Mouse (Mus musculus) CD4-positive, CD25-positive, alpha-beta regulatory T cell, adult 2 months (primary cell): ENCODE measurements at regions not wholly inside any gene's neighbourhood (a gene's known extent, or its start where the extent isn't known, plus 50 kb on each side); places are given as distances from the start of the nearest gene placed in this dataset.
A peak's percentile ranks its signal among the peaks of the same experiment; 100 is the strongest.

Experiments used
- DNase-seq: peaks from one replicate; pipeline ENCODE4 v3.0.0-alpha.2; 2012; ENCODE audit warnings: low read depth, low spot score

DNA sequence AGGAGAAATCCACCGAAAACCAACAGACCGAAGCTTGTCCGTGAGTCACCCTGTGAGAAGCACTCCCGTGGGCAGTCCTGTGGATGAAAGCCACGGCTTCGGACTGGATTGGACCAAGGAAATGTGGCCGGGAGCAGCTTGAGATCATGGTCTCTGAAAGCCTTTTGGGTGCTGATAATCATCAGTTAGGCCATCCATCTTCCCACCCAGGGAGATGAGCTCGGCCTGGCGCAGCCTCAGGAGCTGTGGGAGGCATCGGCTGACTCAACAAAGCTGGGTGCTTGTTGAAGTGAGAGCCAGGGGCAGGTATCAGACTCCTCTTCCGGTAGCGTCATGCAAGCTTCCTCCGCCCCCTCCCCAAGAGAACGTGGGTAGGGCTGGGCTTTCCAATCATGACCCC lies 582.2 kb upstream of the Gm19410 start:
- DNase-seq: no peak

DNA sequence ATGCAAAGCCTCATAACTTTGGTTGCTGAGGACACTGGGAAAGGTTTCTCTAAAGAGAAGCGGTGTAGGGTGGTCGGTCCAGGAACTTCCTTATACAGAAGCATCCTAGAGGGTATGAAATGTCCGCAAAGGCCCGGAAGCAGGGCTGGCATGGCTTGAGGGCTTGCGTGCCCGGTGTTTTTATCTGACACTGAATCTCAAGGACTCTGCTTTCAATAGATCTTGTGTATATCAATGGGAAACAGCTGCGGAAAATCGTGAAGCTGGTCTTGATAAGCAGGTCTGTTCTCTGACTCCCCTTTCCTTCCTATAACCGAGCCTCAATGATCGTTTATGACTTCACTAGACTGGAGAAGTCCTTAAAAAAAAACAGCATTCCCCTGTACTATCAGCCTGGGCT lies 580.4 kb upstream of the Gm19410 start:
- DNase-seq: no peak

DNA sequence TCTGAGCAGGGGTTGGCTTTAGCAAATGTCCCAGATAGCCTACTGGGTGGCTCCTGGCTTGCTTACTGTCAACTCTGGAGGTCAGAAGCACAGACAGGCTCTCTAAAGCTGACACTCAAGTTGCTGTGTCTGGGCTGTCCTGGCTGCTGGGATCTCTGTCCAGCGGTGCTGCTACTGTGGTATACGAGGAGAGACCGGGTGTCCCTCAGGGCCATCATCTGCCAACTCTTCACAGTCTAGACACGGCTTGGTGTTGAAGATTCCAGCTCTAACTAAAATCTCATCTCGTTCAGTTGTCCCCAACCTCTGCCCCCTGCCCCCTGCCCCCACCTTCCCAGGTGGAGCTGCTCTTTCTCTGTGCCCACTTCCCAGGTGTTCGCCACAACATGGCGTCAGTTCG lies 577.1 kb upstream of the Gm19410 start:
- no peak for DNase-seq

DNA sequence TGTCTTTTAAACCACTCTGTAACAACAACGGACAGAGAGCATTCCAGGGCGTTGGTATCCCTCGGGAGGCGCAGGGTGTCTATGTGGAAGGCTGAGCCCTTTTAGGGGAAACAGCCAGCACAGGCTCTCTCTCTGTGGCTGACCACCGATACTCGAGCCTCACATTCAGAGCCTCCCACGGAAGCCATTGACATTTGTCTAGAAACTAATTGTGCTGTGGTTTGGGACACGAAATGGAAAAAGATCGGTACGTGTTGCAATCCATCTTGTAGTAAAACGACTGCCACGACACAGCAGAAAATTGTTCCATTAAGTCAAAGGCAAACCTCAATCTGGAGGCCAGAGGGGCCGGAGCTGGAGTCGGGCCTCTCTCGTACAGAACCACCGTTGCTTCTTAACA lies 575.9 kb upstream of the Gm19410 start:
- no peak for DNase-seq

DNA sequence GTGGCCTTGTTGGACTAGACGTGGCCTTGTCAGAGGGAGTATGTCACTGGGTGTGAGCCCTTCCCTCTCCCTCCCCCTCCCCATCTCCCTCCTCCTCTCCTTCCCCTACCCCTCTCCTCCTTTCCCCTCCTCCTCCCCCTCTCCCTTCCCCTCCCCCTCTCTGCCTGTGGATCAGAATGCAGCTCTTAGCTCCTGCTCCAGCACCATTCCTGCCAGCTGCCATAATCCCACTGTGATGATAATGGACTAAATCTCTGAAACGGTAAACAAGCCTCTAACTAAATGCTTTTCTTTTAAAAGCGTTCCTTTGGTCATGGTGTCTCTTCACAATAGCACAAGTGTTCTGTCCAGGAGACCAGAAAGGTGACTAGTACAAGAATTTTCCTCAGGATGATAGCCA lies 573.1 kb upstream of the Gm19410 start:
- no peak for DNase-seq

DNA sequence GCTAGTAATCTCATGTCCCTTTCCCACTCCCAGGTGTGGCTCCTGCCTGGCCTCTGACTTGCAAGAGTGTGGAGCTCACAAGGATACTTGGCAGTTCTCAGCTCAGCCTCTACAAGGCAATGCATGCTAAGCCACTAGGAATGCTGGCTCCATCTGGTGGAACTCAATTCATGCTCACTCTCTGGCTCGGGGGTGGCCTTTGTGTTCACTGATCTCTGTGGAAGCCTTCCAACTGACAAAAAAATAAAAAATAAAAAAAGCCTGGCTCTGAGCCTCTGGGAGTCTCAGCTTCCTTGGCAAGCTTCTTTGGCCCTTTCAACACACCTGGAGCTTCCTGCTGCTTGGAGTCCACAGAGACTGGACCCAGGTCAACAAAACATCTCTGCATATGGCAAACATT lies 571.8 kb upstream of the Gm19410 start:
- DNase-seq: no peak

DNA sequence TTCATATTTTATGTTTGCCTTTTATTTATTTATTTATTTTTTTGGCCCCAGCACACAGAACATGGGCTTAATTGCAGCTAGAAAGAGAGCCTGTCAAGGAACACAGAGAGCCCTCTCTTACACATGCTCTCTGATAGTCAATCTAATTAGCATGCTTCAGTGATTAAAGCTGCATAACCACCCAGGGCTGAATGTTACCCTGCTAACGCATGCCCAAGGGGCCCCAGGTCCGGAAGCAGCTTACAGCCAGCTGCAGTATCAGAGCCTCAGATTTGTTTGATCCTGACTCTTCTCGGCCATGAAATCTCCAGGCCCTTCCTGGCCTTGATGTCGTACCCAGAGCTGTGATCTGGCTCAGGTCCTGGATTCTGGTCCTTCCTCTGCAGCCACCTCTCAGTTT lies 569.4 kb upstream of the Gm19410 start:
- DNase-seq: no peak

GRCm38 (mm10) chr8:35198766-35199165 lies 566.8 kb upstream of the Gm19410 start:
- DNase-seq: no peak

- peak; percentile 21 for DNase-seq
Measured at GRCm38 (mm10) chr8:35201416-35201815, 564.2 kb upstream of the Gm19410 start.

- no peak for DNase-seq
Measured at GRCm38 (mm10) chr8:35204971-35205370, 560.6 kb upstream of the Gm19410 start.

GRCm38 (mm10) chr8:35205536-35205935 lies 560.1 kb upstream of the Gm19410 start:
- peak; percentile 64 for DNase-seq

GRCm38 (mm10) chr8:35206271-35206670 lies 559.3 kb upstream of the Gm19410 start:
- DNase-seq: no peak

GRCm38 (mm10) chr8:35208357-35208756 lies 557.2 kb upstream of the Gm19410 start:
- DNase-seq: peak; percentile 71

DNA sequence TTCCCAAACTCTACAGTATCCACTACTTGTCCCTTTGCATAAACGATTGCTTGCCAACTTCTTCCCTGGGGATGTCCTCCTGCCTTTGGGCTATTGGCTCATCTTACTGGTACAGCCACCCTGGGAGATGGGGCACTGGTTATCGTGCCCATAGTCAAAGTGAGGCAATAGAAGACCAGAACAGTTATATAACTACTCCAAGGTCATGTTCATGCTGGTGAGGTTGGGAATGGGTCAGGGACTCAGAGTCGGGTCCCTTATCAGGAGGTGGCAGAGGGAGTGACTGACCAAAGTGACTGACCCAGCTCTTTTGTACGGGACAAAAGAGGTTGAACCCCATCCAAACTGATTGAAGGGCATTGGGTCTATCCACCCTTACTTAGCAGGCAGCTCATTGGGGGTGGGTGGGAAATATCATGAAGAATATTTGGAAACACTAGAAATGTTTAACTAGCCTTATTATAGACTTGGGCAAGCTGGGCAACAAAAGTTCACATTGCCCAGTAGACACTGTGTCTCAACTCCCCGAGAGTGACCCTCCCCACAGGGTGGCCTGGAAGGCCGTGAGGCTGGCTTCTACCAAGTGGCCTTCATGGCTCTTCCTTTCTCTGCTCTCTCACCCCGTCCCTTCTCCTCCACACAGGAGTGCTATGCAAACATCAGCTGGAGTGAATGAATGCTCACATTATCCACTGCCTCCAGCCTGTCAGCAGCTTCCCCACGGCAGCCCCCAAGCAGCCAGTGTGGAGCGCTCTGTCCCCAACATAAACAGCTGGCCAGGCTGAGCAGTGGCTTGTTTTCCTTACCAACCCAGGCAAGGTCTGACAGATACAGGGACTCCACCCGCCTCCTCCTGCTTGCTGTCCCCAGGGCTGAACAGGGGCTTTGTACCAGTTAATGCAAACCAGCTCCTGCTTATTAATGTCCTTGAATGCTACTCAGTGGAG lies 553.8 kb upstream of the Gm19410 start:
- no peak for DNase-seq

GRCm38 (mm10) chr8:35213515-35213914 lies 552.1 kb upstream of the Gm19410 start:
- DNase-seq: no peak

GRCm38 (mm10) chr8:35217604-35218003 lies 548.0 kb upstream of the Gm19410 start:
- DNase-seq: no peak

GRCm38 (mm10) chr8:35218327-35218726 lies 547.3 kb upstream of the Gm19410 start:
- no peak for DNase-seq

GRCm38 (mm10) chr8:35224053-35224924 lies 541.3 kb upstream of the Gm19410 start:
- no peak for DNase-seq

DNA sequence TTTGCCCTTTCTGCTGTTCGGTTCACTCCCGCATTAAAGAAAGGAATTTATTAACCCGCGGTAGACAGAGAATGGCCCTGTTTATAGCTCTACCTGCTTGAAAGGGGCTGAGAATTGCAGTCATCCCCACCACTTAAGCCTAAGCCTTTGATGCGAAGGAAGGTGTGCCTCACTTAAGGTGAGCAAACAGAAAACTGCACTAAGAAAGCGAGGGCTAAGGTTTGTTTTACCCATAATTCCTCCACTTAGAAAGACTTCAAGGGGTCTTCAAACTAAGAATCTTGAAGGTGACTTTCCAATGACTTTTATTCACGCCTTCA lies 540.7 kb upstream of the Gm19410 start:
- no peak for DNase-seq

GRCm38 (mm10) chr8:35227079-35227478 lies 538.5 kb upstream of the Gm19410 start:
- no peak for DNase-seq

DNA sequence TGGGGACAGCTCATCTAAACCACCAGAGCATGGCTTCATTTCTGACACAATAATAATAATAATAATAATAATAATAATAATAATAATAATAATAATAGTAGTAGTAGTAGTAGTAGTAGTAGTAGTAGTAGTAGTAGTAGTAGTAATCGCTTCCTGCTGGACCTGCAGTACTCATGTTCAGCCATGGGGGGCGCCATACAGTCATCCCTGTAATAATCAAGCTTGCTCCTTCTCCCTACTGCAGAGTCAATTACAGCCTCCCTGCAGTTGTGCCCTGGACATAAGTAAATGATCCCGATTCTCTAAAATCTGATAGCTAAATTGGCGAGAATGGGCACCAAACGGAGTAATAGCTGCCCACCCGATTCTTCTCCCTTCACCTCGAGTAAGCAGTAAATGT lies 537.1 kb upstream of the Gm19410 start:
- peak; percentile 44 for DNase-seq

DNA sequence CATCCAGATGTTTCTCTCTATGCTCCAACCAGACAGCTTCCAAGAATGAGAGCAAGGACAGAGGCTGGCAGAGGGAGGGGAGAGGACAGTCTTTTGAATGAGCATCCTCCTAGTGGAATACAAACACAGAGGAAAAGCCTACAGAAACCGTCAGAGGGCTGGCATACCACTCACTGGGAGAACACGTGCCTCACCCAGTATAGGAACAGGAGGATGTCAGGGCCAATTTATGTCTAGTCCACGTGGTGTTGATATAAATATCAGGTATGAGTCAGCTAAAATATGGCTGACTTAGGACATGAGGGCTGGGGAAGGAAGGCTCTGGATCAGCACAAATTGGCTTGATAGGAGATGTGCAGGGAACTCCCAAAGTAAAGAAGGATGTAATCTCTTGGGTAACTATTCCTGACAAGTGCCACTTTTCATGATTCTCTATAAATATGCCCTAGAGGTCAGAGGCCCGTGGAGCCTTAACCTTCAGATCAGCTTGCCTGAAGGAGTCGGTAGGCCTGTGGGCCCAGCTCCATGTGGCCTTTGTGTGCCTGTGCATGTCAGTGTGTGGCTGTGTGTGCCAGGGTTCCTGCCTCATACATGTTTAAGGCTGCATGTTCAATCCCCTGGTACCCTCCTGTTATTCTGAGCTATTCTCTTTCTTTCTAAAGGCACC lies 531.9 kb upstream of the Gm19410 start:
- DNase-seq: no peak
